Mouse (Mus musculus): ENCODE results near the gene Irak1. TPM values are rescaled to one million over a fixed set of nuclear protein-coding genes. Genes with fewer than 3 reads are reported as not detected.

Irak1 gene
- 48.2 and 51.2 TPM in 2 replicates for polyA plus RNA-seq (2016; fragmentation: Nextera tagmentation; extraction: Ambion mirVana)

- WGBS: 16% methylated on average over 72 of the region's 72 CpGs
Observed at GRCm38 (mm10) chrX:74023188-74024049, at the start of gene Irak1. Gene Irak1, minus strand, starts transcription at chrX:74023918.

GRCm38 (mm10) chrX:74070794-74071193, 47.1 kb upstream of the Irak1 start:
- no peaks in the 10 kb centered on the region for H3K27me3 ChIP-seq (replicated peaks)
- H3K4me2 ChIP-seq (replicated peaks): no peak overlapping the region
- H3K9ac ChIP-seq: no peak overlapping the region
- H3K9me3 ChIP-seq: no peaks in the 10 kb centered on the region
- no peaks in the 10 kb centered on the region for H3K36me3 ChIP-seq
- no peaks in the 10 kb centered on the region for H3K4me1 ChIP-seq
- no peak for ATAC-seq (ENCODE audit: low FRiP score, low read depth)
- H3K27ac ChIP-seq: no peak overlapping the region
- H3K4me3 ChIP-seq: no peak overlapping the region

More at GRCm38 (mm10) chrX:74023188-74024049, at the start of gene Irak1:
- Histone ChIP-seq H3K4me1 (peaks cover 4% of the 10 kb centered on the region; the same call in 1 of the 2 replicates), H3K36me3 (no peaks in the 10 kb centered on the region; the same call in 1 of the 2 replicates), H3K9me3 (no peaks in the 10 kb centered on the region), H3K4me2 (replicated peaks) (peak within 1 kb of the TSS; percentile 64), H3K27me3 (replicated peaks) (no peaks in the 10 kb centered on the region), H3K27ac (peak within 1 kb of the TSS; percentile 42; the same call in 1 of the 2 replicates), H3K4me3 (peak within 1 kb of the TSS; percentile 56), H3K9ac (peak within 1 kb of the TSS; percentile 75)
- peak; percentile 92 for ATAC-seq (ENCODE audit: low FRiP score, low read depth)

GRCm38 (mm10) chrX:74067891-74068290, 44.2 kb upstream of the Irak1 start:
- Histone ChIP-seq H3K27ac (no peak overlapping the region), H3K27me3 (replicated peaks) (no peaks in the 10 kb centered on the region), H3K4me3 (no peak overlapping the region), H3K4me1 (no peaks in the 10 kb centered on the region), H3K36me3 (no peaks in the 10 kb centered on the region), H3K4me2 (replicated peaks) (no peak overlapping the region), H3K9ac (no peak overlapping the region), H3K9me3 (no peaks in the 10 kb centered on the region)
- no peak for ATAC-seq (ENCODE audit: low FRiP score, low read depth)
- 88% methylated on average over 9 of the region's 9 CpGs for WGBS

GRCm38 (mm10) chrX:74045107-74045506, 21.4 kb upstream of the Irak1 start:
- 87% methylated on average over 1 of the region's 1 CpGs for WGBS
- no peaks in the 10 kb centered on the region for H3K4me1 ChIP-seq
- H3K27me3 ChIP-seq (replicated peaks): no peaks in the 10 kb centered on the region
- no peaks in the 10 kb centered on the region for H3K36me3 ChIP-seq
- ATAC-seq (ENCODE audit: low FRiP score, low read depth): no peak
- no peak overlapping the region for H3K9ac ChIP-seq
- no peak overlapping the region for H3K27ac ChIP-seq
- H3K4me2 ChIP-seq (replicated peaks): no peak overlapping the region
- H3K4me3 ChIP-seq: no peak overlapping the region
- H3K9me3 ChIP-seq: no peaks in the 10 kb centered on the region

GRCm38 (mm10) chrX:74037702-74038375, 14.1 kb upstream of the Irak1 start:
- no peak for ATAC-seq (ENCODE audit: low FRiP score, low read depth)
- no peaks in the 10 kb centered on the region for H3K9me3 ChIP-seq
- no peaks in the 10 kb centered on the region for H3K27me3 ChIP-seq (replicated peaks)
- no peak overlapping the region for H3K27ac ChIP-seq
- WGBS: 93% methylated on average over 5 of the region's 5 CpGs
- no peak overlapping the region for H3K4me3 ChIP-seq
- no peaks in the 10 kb centered on the region for H3K4me1 ChIP-seq
- H3K4me2 ChIP-seq (replicated peaks): no peak overlapping the region
- H3K36me3 ChIP-seq: peaks cover 23% of the 10 kb centered on the region
- H3K9ac ChIP-seq: no peak overlapping the region

DNA sequence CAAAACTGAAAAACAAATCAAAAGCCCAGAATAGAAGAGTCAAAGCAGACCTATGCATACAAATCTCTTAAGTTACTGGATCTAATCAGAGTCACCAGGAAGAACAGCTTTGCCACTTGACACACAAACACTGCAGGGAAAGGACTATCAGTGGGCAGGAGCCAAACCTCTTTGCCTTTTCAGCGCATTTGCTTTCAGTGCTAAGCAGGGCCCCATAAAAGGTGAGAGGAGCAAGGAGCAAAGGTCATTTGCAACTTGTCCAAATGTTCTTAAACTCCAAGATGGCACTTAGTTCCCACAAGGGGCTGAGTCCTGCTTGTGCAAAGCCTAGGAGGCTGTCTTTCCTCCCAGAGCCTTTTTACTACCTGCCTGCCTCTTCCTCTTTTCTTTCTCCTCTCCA, 6.3 kb upstream of the Irak1 start:
- Histone ChIP-seq H3K27me3 (replicated peaks) (no peaks in the 10 kb centered on the region), H3K9me3 (no peaks in the 10 kb centered on the region), H3K36me3 (peaks cover 9% of the 10 kb centered on the region), H3K27ac (no peak overlapping the region), H3K4me3 (no peak overlapping the region), H3K4me2 (replicated peaks) (no peak overlapping the region), H3K4me1 (no peaks in the 10 kb centered on the region), H3K9ac (no peak overlapping the region)
- 83% methylated on average over 1 of the region's 1 CpGs for WGBS
- no peak for ATAC-seq (ENCODE audit: low FRiP score, low read depth)

DNA sequence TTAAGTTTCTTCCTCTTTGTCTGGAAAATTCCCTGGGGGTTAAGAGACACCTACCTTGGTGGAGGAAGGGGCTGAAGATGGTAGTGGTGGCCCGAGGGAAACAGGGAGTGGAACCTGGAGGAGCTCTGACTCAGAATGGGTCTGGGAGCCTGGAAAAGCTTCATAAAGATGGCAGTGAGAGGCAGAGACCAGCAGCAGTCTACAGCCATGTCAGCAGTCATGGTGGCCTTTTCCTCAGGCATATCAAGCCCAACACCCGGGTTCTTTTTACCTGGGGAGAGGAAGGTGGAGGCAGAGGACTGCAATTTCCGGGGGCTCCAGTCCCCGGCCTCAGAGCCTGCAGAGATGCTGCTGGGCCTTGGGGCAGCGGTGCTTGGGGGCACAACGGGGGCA, 927 bp downstream of the Irak1 start:
- 25% methylated on average over 6 of the region's 6 CpGs for WGBS
- no peaks in the 10 kb centered on the region for H3K9me3 ChIP-seq
- no peak; the same call in 1 of the 2 replicates for ATAC-seq (ENCODE audit: low FRiP score, low read depth)
- no peak overlapping the region for H3K27ac ChIP-seq
- peak overlapping the region; percentile 75 for H3K9ac ChIP-seq
- no peaks in the 10 kb centered on the region; the same call in none of the 2 replicates for H3K36me3 ChIP-seq
- peak overlapping the region; percentile 64 for H3K4me2 ChIP-seq (replicated peaks)
- H3K4me1 ChIP-seq: peaks cover 4% of the 10 kb centered on the region; the same call in 1 of the 2 replicates
- H3K4me3 ChIP-seq: peak overlapping the region; percentile 56
- H3K27me3 ChIP-seq (replicated peaks): no peaks in the 10 kb centered on the region

DNA sequence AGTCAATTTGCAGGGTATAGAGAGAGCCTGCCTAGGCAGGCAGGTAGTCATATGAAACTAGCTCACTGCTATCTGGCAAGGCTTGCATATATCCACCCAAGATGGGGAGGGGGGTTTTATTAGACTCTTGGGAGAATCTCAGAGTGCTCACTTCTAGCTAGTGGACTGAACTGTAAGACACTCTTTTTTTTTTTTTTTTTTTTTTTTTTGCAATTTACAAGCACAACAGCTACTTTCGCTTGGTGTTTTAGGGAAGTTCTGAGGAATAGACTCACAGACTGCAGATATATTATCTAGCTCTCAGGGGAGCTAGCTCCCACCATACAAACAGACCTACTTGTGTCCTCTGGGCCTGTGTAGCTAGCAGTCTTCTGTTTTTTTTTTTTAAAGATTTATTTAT, 9.1 kb downstream of the Irak1 start:
- 100% methylated on average over 1 of the region's 1 CpGs for WGBS
- H3K36me3 ChIP-seq: peaks cover 3% of the 10 kb centered on the region

GRCm38 (mm10) chrX:74008063-74008462, 15.7 kb downstream of the Irak1 start:
- Histone ChIP-seq H3K9ac (no peak overlapping the region), H3K27me3 (replicated peaks) (no peaks in the 10 kb centered on the region), H3K27ac (no peak overlapping the region), H3K36me3 (no peaks in the 10 kb centered on the region), H3K4me3 (no peak overlapping the region), H3K4me1 (no peaks in the 10 kb centered on the region), H3K9me3 (no peaks in the 10 kb centered on the region), H3K4me2 (replicated peaks) (no peak overlapping the region)
- ATAC-seq (ENCODE audit: low FRiP score, low read depth): no peak
- WGBS: 21% methylated on average over 8 of the region's 8 CpGs

More for the DNA sequence above, 9.1 kb downstream of the Irak1 start:
- no peaks in the 10 kb centered on the region for H3K4me1 ChIP-seq
- no peak for ATAC-seq (ENCODE audit: low FRiP score, low read depth)
- H3K27me3 ChIP-seq (replicated peaks): no peaks in the 10 kb centered on the region
- no peak overlapping the region for H3K9ac ChIP-seq
- no peak overlapping the region for H3K4me3 ChIP-seq
- no peak overlapping the region for H3K27ac ChIP-seq
- H3K4me2 ChIP-seq (replicated peaks): no peak overlapping the region
- H3K9me3 ChIP-seq: no peaks in the 10 kb centered on the region

DNA sequence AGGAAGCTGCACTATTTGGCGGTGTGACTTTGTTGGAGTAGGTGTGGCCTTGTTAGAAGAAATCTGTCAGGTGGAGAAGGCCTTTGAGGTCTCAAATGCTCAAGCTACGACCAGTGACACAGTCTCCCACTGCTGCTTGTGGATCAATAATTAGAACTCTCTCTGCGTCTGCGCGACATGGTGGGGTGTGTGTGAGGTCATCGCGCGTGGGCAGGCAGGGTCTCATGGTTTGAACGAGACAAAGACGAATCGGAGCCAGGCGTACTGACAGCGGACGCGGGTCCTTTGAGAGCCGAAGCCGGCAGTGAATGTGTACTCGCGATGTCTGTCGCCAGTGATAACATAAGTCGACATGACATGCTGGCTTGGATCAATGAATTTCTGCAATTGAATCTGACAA, 17.3 kb downstream of the Irak1 start:
- H3K27me3 ChIP-seq (replicated peaks): no peaks in the 10 kb centered on the region
- H3K9me3 ChIP-seq: no peaks in the 10 kb centered on the region
- ATAC-seq (ENCODE audit: low FRiP score, low read depth): no peak
- H3K4me3 ChIP-seq: no peak overlapping the region
- no peaks in the 10 kb centered on the region for H3K4me1 ChIP-seq
- 89% methylated on average over 21 of the region's 21 CpGs for WGBS
- no peak overlapping the region for H3K9ac ChIP-seq
- no peak overlapping the region for H3K4me2 ChIP-seq (replicated peaks)
- no peak overlapping the region for H3K27ac ChIP-seq
- H3K36me3 ChIP-seq: no peaks in the 10 kb centered on the region

DNA sequence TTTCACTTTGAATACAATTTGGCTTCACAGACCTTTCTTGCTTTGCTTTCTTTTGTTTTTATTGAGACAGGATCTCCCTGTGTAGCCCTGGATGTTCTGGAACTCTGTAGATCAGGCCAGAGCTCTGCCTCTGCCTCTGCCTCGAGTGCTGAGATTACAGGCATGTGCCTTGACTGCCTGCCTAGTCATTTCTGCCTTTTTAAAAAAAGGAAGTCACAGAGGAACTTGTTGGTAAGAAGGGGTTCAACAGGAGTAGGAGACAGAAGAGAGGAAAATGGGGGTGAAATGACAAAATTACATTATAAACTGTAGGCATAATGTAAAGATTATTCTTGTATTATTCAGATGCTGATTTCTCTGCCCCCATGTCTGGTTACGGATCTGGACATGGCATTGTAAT, 20.1 kb downstream of the Irak1 start:
- no peaks in the 10 kb centered on the region for H3K27me3 ChIP-seq (replicated peaks)
- no peak overlapping the region for H3K4me3 ChIP-seq
- no peak for ATAC-seq (ENCODE audit: low FRiP score, low read depth)
- H3K4me1 ChIP-seq: no peaks in the 10 kb centered on the region
- 76% methylated on average over 2 of the region's 2 CpGs for WGBS
- no peak overlapping the region for H3K27ac ChIP-seq
- H3K36me3 ChIP-seq: no peaks in the 10 kb centered on the region
- no peak overlapping the region for H3K9ac ChIP-seq
- no peaks in the 10 kb centered on the region for H3K9me3 ChIP-seq
- H3K4me2 ChIP-seq (replicated peaks): no peak overlapping the region

- Histone ChIP-seq H3K4me1 (no peaks in the 10 kb centered on the region), H3K9ac (no peak overlapping the region), H3K27me3 (replicated peaks) (no peaks in the 10 kb centered on the region), H3K4me2 (replicated peaks) (no peak overlapping the region), H3K4me3 (no peak overlapping the region), H3K36me3 (no peaks in the 10 kb centered on the region), H3K9me3 (no peaks in the 10 kb centered on the region), H3K27ac (no peak overlapping the region)
- 86% methylated on average over 3 of the region's 3 CpGs for WGBS
- no peak for ATAC-seq (ENCODE audit: low FRiP score, low read depth)
Observed at GRCm38 (mm10) chrX:74001024-74001423, 22.7 kb downstream of the Irak1 start.
